Mouse (Mus musculus) liver, embryonic 16.5 days (tissue): ENCODE measurements around the gene Trappc6a. TPM values are rescaled to one million over a fixed set of nuclear protein-coding genes. Genes with fewer than 3 reads are reported as not detected.

ENCODE experiments used
- ATAC-seq: fragments of 200-750 bp; cut with Nextera tagmentation; 2 replicates; pipeline ENCODE4 v1.8.0; 2017; ENCODE audit warnings: low read depth, mild to moderate bottlenecking, moderate number of reproducible peaks, moderate library complexity
- H3K27ac ChIP-seq: fragments of 300-500 bp; sonication (generic); 2 replicates; pipeline ENCODE4 v1.5.1; 2014; ENCODE audit warnings: mild to moderate bottlenecking, low read length
- H3K27me3 ChIP-seq: fragments of 300-500 bp; sonication (generic); 2 replicates; pipeline ENCODE4 v1.6.1; 2014; ENCODE audit warnings: low read depth, low read length, mixed read lengths; ENCODE audit not compliant: control insufficient read depth, insufficient read depth
- H3K36me3 ChIP-seq: fragments of 300-500 bp; sonication (generic); 2 replicates; pipeline ENCODE4 v1.6.1; 2014; ENCODE audit warnings: mild to moderate bottlenecking; ENCODE audit not compliant: control insufficient read depth, insufficient read depth
- H3K4me1 ChIP-seq: fragments of 300-500 bp; sonication (generic); 2 replicates; pipeline ENCODE4 v1.6.1; 2014; ENCODE audit warnings: low read depth, low read length, mixed read lengths; ENCODE audit not compliant: control insufficient read depth
- H3K4me2 ChIP-seq: fragments of 300-500 bp; sonication (generic); 2 replicates; pipeline ENCODE4 v1.6.1; 2014; ENCODE audit warnings: low read depth, low read length, mixed read lengths
- H3K4me3 ChIP-seq: fragments of 300-500 bp; sonication (generic); 2 replicates; pipeline ENCODE4 v1.5.1; 2014; ENCODE audit warnings: low read depth, mild to moderate bottlenecking, low read length
- H3K9ac ChIP-seq: fragments of 300-500 bp; sonication (generic); 2 replicates; pipeline ENCODE4 v1.6.1; 2014; ENCODE audit warnings: low read depth, low read length
- H3K9me3 ChIP-seq: fragments of 300-500 bp; sonication (generic); replicated peaks from 2 replicates; pipeline ENCODE4 v1.6.1; 2016; ENCODE audit warnings: low read length; ENCODE audit not compliant: control insufficient read depth
- whole genome bisulfite sequencing: fragments of 180-500 bp; shearing (Covaris S2); extraction: QIAGEN DNeasy Blood & Tissue Kit; methylation state at CpG from one replicate; pipeline ENCODE4 v1.1.7; 2014; ENCODE audit not compliant: insufficient replicate concordance; 5-methylcytosine and 5-hydroxymethylcytosine counted together
- polyA plus RNA-seq: library from polyadenylated mRNA; unstranded; fragments of >200 nt; fragmentation: Nextera tagmentation; extraction: Ambion mirVana; gene quantifications from 2 replicates; pipeline ENCODE4 v1.2.1, GENCODE M21; 2015

Trappc6a gene
- polyA plus RNA-seq, 1 experiment from 2014 or later: 37.2 TPM

GRCm38 (mm10) chr7:19500420-19501363 is 7.5 kb upstream of the Trappc6a start:
- no peaks in the 10 kb centered on the region; the same call in 1 of the 2 replicates for H3K4me1 ChIP-seq
- H3K36me3 ChIP-seq: no peaks in the 10 kb centered on the region
- H3K27me3 ChIP-seq: no peaks in the 10 kb centered on the region
- no peak overlapping the region for H3K27ac ChIP-seq
- H3K4me3 ChIP-seq: no peak overlapping the region
- H3K9me3 ChIP-seq: no peaks in the 10 kb centered on the region
- no peak for ATAC-seq
- H3K4me2 ChIP-seq: no peak overlapping the region
- H3K9ac ChIP-seq: no peak overlapping the region
- 34% methylated on average over 12 of the region's 12 CpGs for WGBS

- Histone ChIP-seq H3K4me2 (no peak overlapping the region), H3K9me3 (no peaks in the 10 kb centered on the region), H3K4me3 (no peak overlapping the region), H3K9ac (no peak overlapping the region), H3K27ac (no peak overlapping the region), H3K4me1 (no peaks in the 10 kb centered on the region; the same call in 1 of the 2 replicates), H3K27me3 (no peaks in the 10 kb centered on the region), H3K36me3 (no peaks in the 10 kb centered on the region)
- no peak for ATAC-seq
- WGBS: 72% methylated on average over 4 of the region's 4 CpGs
Measured at GRCm38 (mm10) chr7:19501658-19502057, 6.5 kb upstream of the Trappc6a start.

- H3K4me3 ChIP-seq: no peak overlapping the region
- H3K4me1 ChIP-seq: peaks cover 13% of the 10 kb centered on the region
- H3K27me3 ChIP-seq: no peaks in the 10 kb centered on the region
- no peak overlapping the region for H3K9ac ChIP-seq
- 25% methylated on average over 5 of the region's 5 CpGs for WGBS
- no peak for ATAC-seq
- no peak overlapping the region for H3K4me2 ChIP-seq
- H3K27ac ChIP-seq: no peak overlapping the region
- no peaks in the 10 kb centered on the region for H3K36me3 ChIP-seq
- H3K9me3 ChIP-seq: no peaks in the 10 kb centered on the region
Measured at GRCm38 (mm10) chr7:19503481-19504068, 4.6 kb upstream of the Trappc6a start.

- Histone ChIP-seq H3K36me3 (no peaks in the 10 kb centered on the region), H3K9ac (no peak overlapping the region), H3K9me3 (no peaks in the 10 kb centered on the region), H3K27me3 (no peaks in the 10 kb centered on the region), H3K4me1 (peaks cover 22% of the 10 kb centered on the region), H3K27ac (no peak overlapping the region), H3K4me2 (no peak overlapping the region; the same call in 1 of the 2 replicates), H3K4me3 (no peak overlapping the region)
- 25% methylated on average over 6 of the region's 6 CpGs for WGBS
- no peak for ATAC-seq
Measured at GRCm38 (mm10) chr7:19506326-19506725, 1.9 kb upstream of the Trappc6a start.

- no peaks in the 10 kb centered on the region for H3K9me3 ChIP-seq
- H3K27ac ChIP-seq: no peak overlapping the region
- H3K4me1 ChIP-seq: peaks cover 22% of the 10 kb centered on the region
- peak overlapping the region; percentile 86 for H3K9ac ChIP-seq
- no peaks in the 10 kb centered on the region for H3K36me3 ChIP-seq
- WGBS: 2% methylated on average over 69 of the region's 71 CpGs
- H3K27me3 ChIP-seq: no peaks in the 10 kb centered on the region
- no peak for ATAC-seq
- H3K4me2 ChIP-seq: peak overlapping the region; percentile 88
- peak overlapping the region; percentile 83 for H3K4me3 ChIP-seq
Measured at GRCm38 (mm10) chr7:19506969-19507611, 1.1 kb upstream of the Trappc6a start.

GRCm38 (mm10) chr7:19507612-19507981 is 598 bp upstream of the Trappc6a start:
- WGBS: 5% methylated on average over 18 of the region's 18 CpGs
- Histone ChIP-seq H3K9me3 (no peaks in the 10 kb centered on the region), H3K4me1 (peaks cover 22% of the 10 kb centered on the region), H3K27ac (peak overlapping the region; percentile 85; the same call in 1 of the 2 replicates), H3K27me3 (no peaks in the 10 kb centered on the region), H3K36me3 (no peaks in the 10 kb centered on the region), H3K4me3 (peak overlapping the region; percentile 83), H3K4me2 (peak overlapping the region; percentile 88), H3K9ac (peak overlapping the region; percentile 86)
- ATAC-seq: no peak

GRCm38 (mm10) chr7:19508924-19509568 is 851 bp downstream of the Trappc6a start:
- H3K9ac ChIP-seq: peak overlapping the region; percentile 86
- ATAC-seq: peak; percentile 7
- H3K27me3 ChIP-seq: no peaks in the 10 kb centered on the region
- H3K4me1 ChIP-seq: peaks cover 22% of the 10 kb centered on the region
- WGBS: 3% methylated on average over 15 of the region's 15 CpGs
- no peaks in the 10 kb centered on the region for H3K9me3 ChIP-seq
- peak overlapping the region; percentile 88 for H3K4me2 ChIP-seq
- H3K4me3 ChIP-seq: peak overlapping the region; percentile 83
- peak overlapping the region; percentile 70 for H3K27ac ChIP-seq
- no peaks in the 10 kb centered on the region for H3K36me3 ChIP-seq

- Histone ChIP-seq H3K4me2 (peak overlapping the region; percentile 88), H3K9ac (no peak overlapping the region), H3K27me3 (no peaks in the 10 kb centered on the region), H3K4me1 (peaks cover 22% of the 10 kb centered on the region), H3K4me3 (no peak overlapping the region; the same call in 1 of the 2 replicates), H3K27ac (no peak overlapping the region), H3K36me3 (no peaks in the 10 kb centered on the region), H3K9me3 (no peaks in the 10 kb centered on the region)
- 93% methylated on average over 7 of the region's 7 CpGs for WGBS
- ATAC-seq: no peak
Measured at GRCm38 (mm10) chr7:19509786-19510185, 1.6 kb downstream of the Trappc6a start.
